ENCODE assay signal across 20 mouse cellular contexts in genomic region chr4:46620946-46621345, GRCm38 (mm10). TPM values are rescaled to one million over a fixed set of nuclear protein-coding genes. Genes with fewer than 3 reads are reported as not detected.
DNase-seq lines count a peak whose midpoint lies in the region; ATAC-seq and TF ChIP-seq lines count a peak whose summit lies in the region.
"Had no signal": no experiment of that assay in that cellular context is flagged by ENCODE, and none has a peak within 500 bp of the region (broad histone marks: within the 10 kb centered on the region; RNA-seq: fewer than 3 reads in every experiment).

No protein-coding gene starts in this region.

- H3K4me2 ChIP-seq in midbrain, embryonic 11.5 days = no peak overlapping the region
- H3K4me2 ChIP-seq in midbrain, embryonic 15.5 days = no peak overlapping the region
- peak overlapping the region; percentile 38; the same call in 1 of the 2 replicates for H3K4me2 ChIP-seq in liver, postnatal 0 days (ENCODE audit: low read depth, low read length)

- no peak overlapping the region for H3K27ac ChIP-seq in midbrain, embryonic 11.5 days (ENCODE audit: low read depth, low read length)
- H3K27ac ChIP-seq in midbrain, embryonic 15.5 days = no peak overlapping the region
- no peak overlapping the region for H3K27ac ChIP-seq in liver, postnatal 0 days (ENCODE audit: low read depth)
- H3K27ac ChIP-seq: hindbrain, embryonic 15.5 days; kidney, embryonic 15.5 days; limb, embryonic 13.5 days had no signal

- TF ChIP-seq CTCF in liver, postnatal 0 days (IDR thresholded peaks at IDR 0.05; ENCODE audit: low read depth) = no peak

- 0 out of 2 replicates have a peak, but pooled peaks have one; percentile 18 for ATAC-seq in frontal cortex, adult (ENCODE audit: low TSS enrichment)
- no peak for ATAC-seq in midbrain, embryonic 11.5 days (ENCODE audit: low FRiP score)
- no peak for ATAC-seq in midbrain, embryonic 15.5 days (replicated peaks)
- no peak for ATAC-seq in liver, postnatal 0 days
- ATAC-seq: inflammation-experienced regulatory T-cells, adult 6 months; lung, postnatal 0 days; Patski had no signal

- H3K9me3 ChIP-seq in midbrain, embryonic 11.5 days (ENCODE audit: control insufficient read depth, low read length) = no peaks in the 10 kb centered on the region
- H3K9me3 ChIP-seq in midbrain, embryonic 15.5 days = no peaks in the 10 kb centered on the region
- H3K9me3 ChIP-seq in liver, postnatal 0 days (ENCODE audit: low read length) = no peaks in the 10 kb centered on the region
- H3K9me3 ChIP-seq: hindbrain, embryonic 15.5 days; kidney, embryonic 15.5 days; limb, embryonic 13.5 days; megakaryocyte, embryonic 14.5 days had no signal

- no peaks in the 10 kb centered on the region; the same call in 1 of the 2 replicates for H3K27me3 ChIP-seq in midbrain, embryonic 11.5 days (ENCODE audit: control insufficient read depth, insufficient read depth, low read length)
- H3K27me3 ChIP-seq in midbrain, embryonic 15.5 days (replicated peaks) = peaks cover 9% of the 10 kb centered on the region; the same call in 1 of the 2 replicates
- no peaks in the 10 kb centered on the region for H3K27me3 ChIP-seq in liver, postnatal 0 days (ENCODE audit: insufficient read depth, low read length)
- H3K27me3 ChIP-seq: hindbrain, embryonic 15.5 days; megakaryocyte, embryonic 14.5 days; Patski had no signal

- peaks cover 5% of the 10 kb centered on the region for H3K4me1 ChIP-seq in midbrain, embryonic 11.5 days (ENCODE audit: control insufficient read depth, insufficient read depth, low read length)
- no peaks in the 10 kb centered on the region for H3K4me1 ChIP-seq in midbrain, embryonic 15.5 days
- peaks cover 5% of the 10 kb centered on the region; the same call in 1 of the 2 replicates for H3K4me1 ChIP-seq in liver, postnatal 0 days (ENCODE audit: insufficient read depth)
- H3K4me1 ChIP-seq: limb, embryonic 13.5 days had no signal

- TF ChIP-seq EP300 in liver, postnatal 0 days (IDR thresholded peaks at IDR 0.05; ENCODE audit: low read depth) = no peak

- WGBS in midbrain, embryonic 11.5 days = 77% methylated on average over 8 of the region's 8 CpGs
- 81% methylated on average over 8 of the region's 8 CpGs for WGBS in midbrain, embryonic 15.5 days
- 55% methylated on average over 8 of the region's 8 CpGs for WGBS in liver, postnatal 0 days (ENCODE audit: insufficient replicate concordance)

- DNase-seq in frontal cortex, postnatal 14 days (ENCODE audit: low spot score in 2 of 2) = no peak
- peak; percentile 79 for DNase-seq in midbrain, embryonic 11.5 days (ENCODE audit: low spot score, missing footprints)
- peak; percentile 42 for DNase-seq in MEL-GATA-1-ER (ENCODE audit: extremely low read depth, low read depth)
- DNase-seq in liver, postnatal 0 days = no peak
- no peak for DNase-seq in ovary, postnatal 36 days (ENCODE audit: low spot score)
- DNase-seq in left cerebral cortex, postnatal 10 days (ENCODE audit: extremely low spot score in 1 of 2, low spot score in 2 of 2) = no peak
- DNase-seq: gastrocnemius, postnatal 25 days; heart, adult 11 months; kidney, adult 11 months; lung, adult 18-20 months had no signal

- H3K36me3 ChIP-seq in midbrain, embryonic 11.5 days (ENCODE audit: control insufficient read depth, insufficient read depth, low read length) = no peaks in the 10 kb centered on the region
- H3K36me3 ChIP-seq in midbrain, embryonic 15.5 days (replicated peaks) = no peaks in the 10 kb centered on the region
- no peaks in the 10 kb centered on the region for H3K36me3 ChIP-seq in liver, postnatal 0 days (replicated peaks; ENCODE audit: insufficient read depth, low read length)
- H3K36me3 ChIP-seq: hindbrain, embryonic 15.5 days; kidney, embryonic 15.5 days; limb, embryonic 13.5 days had no signal

- intact Hi-C loops in left cerebral cortex, postnatal 10 days (cut with DNase I) = no loop called here

- H3K4me3 ChIP-seq in midbrain, embryonic 11.5 days (ENCODE audit: low read depth, low read length) = no peak overlapping the region
- H3K4me3 ChIP-seq in midbrain, embryonic 15.5 days = no peak overlapping the region
- H3K4me3 ChIP-seq in liver, postnatal 0 days (ENCODE audit: low read depth, low read length) = no peak overlapping the region
- H3K4me3 ChIP-seq: hindbrain, embryonic 15.5 days; kidney, embryonic 15.5 days; limb, embryonic 13.5 days; megakaryocyte, embryonic 14.5 days had no signal

- H3K9ac ChIP-seq in midbrain, embryonic 11.5 days (ENCODE audit: low read length) = no peak overlapping the region
- no peak overlapping the region for H3K9ac ChIP-seq in midbrain, embryonic 15.5 days
- no peak overlapping the region for H3K9ac ChIP-seq in liver, postnatal 0 days (replicated peaks)
- H3K9ac ChIP-seq: forebrain, postnatal 0 days; hindbrain, embryonic 15.5 days; kidney, embryonic 15.5 days; limb, embryonic 13.5 days had no signal

RNA-seq across cellular contexts. Expression of gene Coro2a, which starts 18.9 kb away (rescaled TPM):
- 2.2 TPM in 2 replicates for polyA plus RNA-seq in midbrain, embryonic 11.5 days (2014; fragmentation: Nextera tagmentation; extraction: Ambion mirVana)
- 6.8 and 8.1 TPM in 2 replicates for polyA plus RNA-seq in midbrain, embryonic 15.5 days (2015; fragmentation: Nextera tagmentation; extraction: Ambion mirVana)
- 1.7 and 2.2 TPM in 2 replicates for polyA plus RNA-seq in liver, postnatal 0 days (2015; fragmentation: Nextera tagmentation; extraction: Ambion mirVana)
- total RNA-seq in left cerebral cortex, postnatal 10 days (2021) = 10 to 100 TPM; 38.7 to 43.3 TPM

RNA-seq across cellular contexts. Expression of gene Tbc1d2, which starts 29.1 kb away (rescaled TPM):
- polyA plus RNA-seq in midbrain, embryonic 11.5 days (2014; fragmentation: Nextera tagmentation; extraction: Ambion mirVana) = 0.43 and 0.60 TPM in 2 replicates
- 0.61 and 0.88 TPM in 2 replicates for polyA plus RNA-seq in midbrain, embryonic 15.5 days (2015; fragmentation: Nextera tagmentation; extraction: Ambion mirVana)
- polyA plus RNA-seq in liver, postnatal 0 days (2015; fragmentation: Nextera tagmentation; extraction: Ambion mirVana) = 0.75 and 0.83 TPM in 2 replicates
- total RNA-seq in left cerebral cortex, postnatal 10 days (2021) = 1 to 10 TPM; 1.0 to 2.0 TPM

Comparison
In these comparisons a context has a peak if more than half of its experiments do, and no peak if none do; other contexts are left out.
1. DNase-seq: peak in midbrain, embryonic 11.5 days (single experiment) and MEL-GATA-1-ER (single experiment); none in frontal cortex, postnatal 14 days (0 of 2), liver, postnatal 0 days (single experiment), ovary, postnatal 36 days (single experiment) and left cerebral cortex, postnatal 10 days (0 of 2).